Mouse (Mus musculus) CD4-positive, CD25-positive, alpha-beta regulatory T cell, adult 2 months (primary cell): ENCODE data around the gene Cnih2.

Source experiments
- DNase-seq: peaks from one replicate; pipeline ENCODE4 v3.0.0-alpha.2; 2012; ENCODE audit warnings: low read depth, low spot score

The Cnih2 gene

DNA sequence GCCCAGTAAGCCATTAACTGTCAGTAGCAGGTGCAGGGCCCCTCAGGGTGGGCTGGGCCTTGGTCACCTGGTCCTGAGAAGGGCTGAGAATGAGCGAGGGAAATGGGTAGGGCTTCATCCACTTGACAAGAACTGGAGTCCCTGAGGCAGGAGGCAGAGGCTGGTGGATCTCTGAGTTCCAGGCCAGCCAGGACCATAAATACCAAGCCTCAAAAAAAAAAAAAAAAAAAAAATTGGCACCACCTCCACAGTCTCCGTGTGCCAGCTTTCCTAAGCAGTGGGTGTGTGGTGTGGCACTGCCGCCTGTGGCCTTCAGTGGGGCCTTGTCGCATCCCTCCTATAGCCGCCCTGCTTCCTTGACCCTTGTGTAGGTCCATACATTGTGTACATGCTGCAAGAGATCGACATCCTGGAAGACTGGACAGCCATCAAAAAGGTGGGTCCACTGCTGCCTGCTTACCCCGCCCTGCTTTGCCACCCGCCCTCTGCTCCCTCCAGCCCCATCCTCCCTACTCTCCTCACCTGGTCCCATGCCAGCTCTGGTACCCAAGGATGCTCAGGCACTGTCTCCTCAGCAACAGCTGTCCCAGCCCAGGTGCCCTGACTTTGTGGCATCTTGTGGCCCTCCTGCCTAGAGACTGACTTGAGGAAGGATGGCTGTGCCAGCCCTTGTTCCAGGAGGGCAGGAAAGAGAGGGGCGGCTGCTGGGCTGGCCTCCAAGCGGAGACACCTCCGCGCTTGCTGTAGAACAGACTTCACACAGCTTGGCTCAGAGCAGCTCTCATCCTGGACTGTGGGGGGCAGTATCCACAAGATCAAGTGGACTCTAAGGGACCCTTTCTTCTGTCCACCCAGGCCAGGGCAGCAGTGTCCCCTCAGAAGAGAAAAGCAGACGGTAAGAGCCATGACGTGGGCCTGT is 49.9 kb downstream of the Cnih2 start:
- no peak for DNase-seq

DNA sequence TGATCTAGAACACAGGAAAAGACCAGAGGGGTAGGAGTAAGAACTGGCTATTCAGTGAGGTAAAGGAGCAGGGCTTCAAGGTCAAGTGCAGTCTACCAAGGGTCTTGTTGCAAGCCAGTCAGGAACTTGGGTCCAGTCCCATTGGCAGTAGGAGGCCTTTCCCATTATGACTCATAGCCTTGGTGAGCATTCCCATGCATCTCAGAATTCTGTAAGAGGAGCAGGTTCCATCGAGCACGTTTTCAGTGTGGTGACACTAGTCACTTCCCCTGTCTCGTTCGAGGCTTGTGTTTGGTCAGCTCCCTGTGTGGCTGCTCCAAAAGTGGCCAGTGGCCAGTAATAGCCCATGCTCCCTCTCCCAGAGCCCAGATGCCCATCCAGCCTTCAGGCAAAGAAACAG is 52.8 kb downstream of the Cnih2 start:
- no peak for DNase-seq
